Mouse (Mus musculus) adrenal gland, postnatal 14 days (tissue): ENCODE measurements around the gene Tmem179. TPM values are rescaled to one million over a fixed set of nuclear protein-coding genes. Genes with fewer than 3 reads are reported as not detected.

Experiments used
- DNase-seq: peaks from one replicate; pipeline ENCODE4 v3.0.0; 2021; ENCODE audit warnings: mixed read lengths
- total RNA-seq: library from RNA; stranded (reverse); gene quantifications from 2 replicates; pipeline ENCODE4 v1.2.3, GENCODE M21; 2021

Tmem179 gene
- total RNA-seq, 1 experiment from 2014 or later: 3.9 TPM

DNA sequence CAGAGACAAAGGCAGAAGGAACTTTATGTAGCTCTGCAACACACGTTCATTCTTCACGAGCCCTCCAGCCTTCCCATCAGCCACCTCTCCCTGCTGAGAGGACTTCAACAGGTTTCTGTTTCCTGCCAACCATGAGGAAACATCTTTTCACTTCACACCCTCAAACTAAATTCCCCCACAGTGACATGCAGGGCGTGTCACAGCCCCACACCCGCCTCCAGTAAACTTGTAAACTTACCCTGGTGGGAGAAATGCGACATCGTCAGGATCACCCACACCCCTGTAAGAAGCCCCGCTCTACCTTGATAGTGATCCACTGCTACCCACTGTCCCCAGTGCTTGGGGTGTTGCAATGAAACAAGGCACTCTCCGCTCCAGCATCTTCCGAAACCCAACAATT is 21.8 kb upstream of the Tmem179 start:
- DNase-seq: no peak

- DNase-seq: no peak
Measured at GRCm38 (mm10) chr12:112537233-112537632, 20.7 kb upstream of the Tmem179 start.

- no peak for DNase-seq
Measured at GRCm38 (mm10) chr12:112533758-112534157, 17.2 kb upstream of the Tmem179 start.

GRCm38 (mm10) chr12:112518105-112518504 is 1.6 kb upstream of the Tmem179 start:
- DNase-seq: no peak

DNA sequence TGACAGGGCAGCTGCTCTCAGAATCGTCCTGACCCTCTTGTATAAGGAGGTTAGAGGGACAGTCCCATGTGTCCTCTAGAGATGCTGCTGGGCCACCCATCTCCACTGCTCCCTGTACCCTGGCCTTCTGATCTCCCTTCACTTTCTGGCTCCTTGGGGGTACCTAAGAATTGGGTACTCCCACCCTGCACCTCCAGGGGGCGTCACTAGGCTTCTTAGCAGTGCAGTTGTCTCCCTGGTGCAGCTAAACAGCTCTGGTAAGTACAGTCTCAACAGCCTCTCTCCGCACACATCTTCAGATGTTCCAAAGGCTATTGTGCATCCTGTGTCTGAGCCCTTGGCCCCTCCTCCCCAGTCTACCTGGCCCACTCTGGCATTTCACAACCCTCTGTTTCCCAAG is 1.6 kb downstream of the Tmem179 start:
- no peak for DNase-seq

DNA sequence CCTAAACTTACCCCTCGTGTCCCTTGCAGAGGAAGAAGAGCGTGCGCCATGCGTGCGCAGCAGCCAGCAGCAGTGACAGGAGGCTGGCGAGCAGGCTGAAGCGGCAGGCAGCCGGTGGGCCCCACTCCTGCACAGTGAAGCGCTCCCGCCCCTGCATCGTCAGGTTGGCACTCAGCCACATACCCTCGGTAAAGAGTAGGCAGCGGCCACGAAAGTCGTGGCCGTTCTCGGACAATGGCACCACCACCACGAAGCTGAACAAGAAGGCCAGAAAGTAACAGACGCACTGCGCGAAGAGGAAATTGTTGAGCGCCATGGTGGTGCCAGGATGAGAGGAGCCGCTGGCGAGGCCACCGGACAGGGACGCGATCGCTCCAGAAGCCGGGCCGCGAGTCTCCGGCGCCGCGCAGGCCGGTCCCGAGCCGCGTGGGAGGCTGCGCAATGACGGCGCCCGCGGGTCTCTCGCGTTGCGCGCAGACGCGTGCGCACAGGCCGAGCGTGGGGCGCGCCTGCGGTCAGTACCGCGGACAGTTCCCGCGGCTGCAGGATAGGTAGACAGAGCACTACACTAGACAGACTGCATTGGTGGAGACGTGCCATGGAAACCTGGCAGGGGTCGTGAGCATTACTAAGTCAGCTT is 5.7 kb downstream of the Tmem179 start:
- peak; percentile 79 for DNase-seq

DNA sequence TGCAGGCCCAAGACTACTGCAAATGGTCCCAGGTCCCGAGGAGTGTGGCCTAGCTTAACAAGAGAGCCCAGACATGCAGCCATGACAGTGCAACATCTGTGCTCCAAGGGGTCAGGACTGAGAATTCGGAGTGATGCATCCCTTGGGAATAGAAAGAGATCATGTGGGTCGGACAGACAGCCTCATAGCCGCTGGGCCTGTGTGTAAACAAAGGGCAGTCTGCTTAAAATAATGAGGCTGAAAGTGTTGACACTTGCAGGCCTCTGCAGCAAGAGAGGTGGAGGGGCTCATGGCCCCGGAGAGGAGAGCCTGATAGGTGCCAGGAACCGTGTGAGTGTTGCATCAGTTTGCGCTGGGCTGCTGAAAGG is 6.2 kb downstream of the Tmem179 start:
- no peak for DNase-seq

DNA sequence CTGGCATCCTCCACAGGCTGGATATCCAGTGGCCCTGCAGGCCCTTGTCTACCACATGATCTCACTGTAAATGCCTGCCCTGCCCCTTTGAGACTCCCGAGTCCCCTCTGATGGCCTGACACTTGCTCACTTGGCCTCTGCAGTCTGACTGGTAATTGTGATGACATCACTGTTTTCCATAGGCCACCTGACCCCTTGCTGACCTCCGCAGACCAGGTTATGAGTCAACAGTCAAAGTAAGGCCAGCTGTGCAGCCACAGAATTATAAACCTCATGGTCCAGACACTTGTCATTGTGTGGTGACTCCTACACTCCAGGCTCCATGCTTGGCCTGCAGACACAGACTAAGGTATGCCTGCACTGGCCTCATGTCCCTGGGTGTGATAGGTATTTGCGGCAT is 8.6 kb downstream of the Tmem179 start:
- DNase-seq: no peak

DNA sequence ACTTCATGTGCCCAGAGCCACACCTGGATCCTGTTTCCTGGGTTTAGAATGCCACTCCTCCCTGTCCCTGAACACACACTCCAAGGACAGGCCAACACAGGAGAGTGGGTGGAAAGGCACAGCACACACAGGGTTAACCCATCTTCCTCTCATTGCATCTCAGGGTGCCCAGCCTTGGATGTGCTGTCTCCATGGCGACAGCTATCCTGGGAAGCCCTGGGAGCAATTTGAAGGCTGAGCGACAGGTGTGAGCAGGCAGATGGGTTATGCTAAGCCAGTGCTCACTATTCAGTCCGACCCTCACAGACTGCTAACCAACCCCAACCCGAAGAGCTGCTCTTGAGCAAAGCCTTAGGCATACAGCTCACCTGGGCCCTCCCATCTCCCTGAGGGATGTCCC is 9.3 kb downstream of the Tmem179 start:
- DNase-seq: no peak

DNA sequence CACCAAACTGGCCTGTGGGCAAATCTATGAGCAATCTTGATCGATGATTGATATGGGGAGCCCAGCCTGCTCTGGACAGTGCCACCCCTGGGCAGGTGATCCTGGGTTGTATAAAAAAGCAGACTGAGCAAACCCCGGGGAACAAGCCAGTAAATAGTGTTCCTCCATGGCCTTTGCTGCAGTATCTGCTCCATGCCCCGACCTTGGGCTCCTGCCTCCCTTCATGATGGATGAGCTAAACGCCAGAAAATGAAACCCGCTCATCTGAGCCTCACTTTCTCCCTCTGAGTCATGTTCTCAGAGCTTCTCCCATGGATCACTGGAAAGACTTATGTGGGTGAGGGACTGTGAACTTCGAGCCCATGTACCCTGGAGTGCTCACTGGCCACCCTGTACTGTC is 10.3 kb downstream of the Tmem179 start:
- peak; percentile 75 for DNase-seq

GRCm38 (mm10) chr12:112503003-112503771 is 13.4 kb downstream of the Tmem179 start:
- DNase-seq: no peak

GRCm38 (mm10) chr12:112498683-112499082 is 17.9 kb downstream of the Tmem179 start:
- peak; percentile 60 for DNase-seq

GRCm38 (mm10) chr12:112497731-112498130 is 18.8 kb downstream of the Tmem179 start:
- no peak for DNase-seq

- DNase-seq: peak; percentile 73
Measured at GRCm38 (mm10) chr12:112496136-112496535, 20.4 kb downstream of the Tmem179 start.

DNA sequence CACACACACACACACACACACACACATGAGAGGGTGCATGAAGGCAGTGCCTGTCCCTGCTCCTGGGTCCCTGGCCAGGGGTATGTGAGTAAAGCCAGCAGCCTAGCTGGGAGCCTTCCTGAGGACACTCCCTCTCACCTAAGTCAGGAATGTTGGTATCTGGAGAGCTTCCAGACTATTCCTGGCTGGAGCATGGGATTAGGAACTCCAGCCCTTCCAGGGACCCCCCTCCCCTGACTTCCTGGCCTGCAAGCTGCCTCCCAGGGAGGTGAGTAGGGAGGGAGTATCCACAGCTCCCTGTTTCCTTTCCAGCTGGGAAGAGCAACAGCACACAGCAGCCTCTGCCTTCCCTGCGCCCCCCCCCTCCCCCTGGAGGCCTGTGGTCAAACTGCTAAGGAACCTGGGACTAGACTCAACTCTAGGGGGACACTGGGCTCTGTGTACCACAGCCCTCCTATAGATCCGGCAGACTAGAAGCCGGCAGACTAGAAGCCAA is 26.1 kb downstream of the Tmem179 start:
- DNase-seq: peak; percentile 77

DNA sequence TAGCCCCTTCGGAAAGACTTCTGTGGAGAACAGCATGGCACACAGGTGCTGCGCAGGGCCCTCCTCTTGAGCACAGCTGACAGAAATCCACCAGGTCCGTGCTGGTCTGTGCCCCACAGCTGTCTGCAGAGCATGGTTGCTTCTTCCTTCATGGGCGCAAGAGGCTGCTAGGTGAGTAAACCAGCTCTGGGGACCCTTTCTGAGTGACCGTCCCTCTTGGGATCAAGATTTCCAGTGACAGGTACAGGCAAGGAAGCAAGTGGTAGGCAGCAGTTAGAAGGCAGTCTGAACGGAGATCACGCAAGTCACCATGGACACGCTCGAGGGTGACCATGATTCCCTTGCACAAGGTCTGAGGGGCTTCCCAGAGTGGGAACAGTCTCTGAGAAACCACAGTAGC is 27.0 kb downstream of the Tmem179 start:
- DNase-seq: no peak

DNA sequence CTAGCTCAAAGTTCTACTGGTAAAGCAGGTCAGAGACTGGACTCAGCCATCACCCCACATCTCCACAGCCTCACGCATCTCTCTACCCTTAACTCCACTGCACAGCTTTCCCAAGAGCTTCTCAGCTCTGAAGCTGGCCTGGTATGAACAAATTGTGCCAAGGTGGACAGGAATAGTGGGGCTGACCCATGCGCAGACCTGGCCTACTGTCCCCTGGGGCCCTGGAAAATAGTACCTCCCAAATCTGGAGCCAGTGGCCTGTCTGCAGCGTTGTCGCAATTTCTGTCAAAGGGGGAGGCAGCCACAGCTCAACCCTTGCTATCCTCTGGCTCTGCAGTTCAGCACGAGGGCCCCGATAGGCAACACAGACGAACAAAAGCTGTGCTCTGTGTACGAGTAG is 27.4 kb downstream of the Tmem179 start, which contains the start of gene A530016L24Rik:
Gene A530016L24Rik, plus strand, starts transcription at position 315 of the 400 bp plus-strand sequence.
- DNase-seq: peak; percentile 71

DNA sequence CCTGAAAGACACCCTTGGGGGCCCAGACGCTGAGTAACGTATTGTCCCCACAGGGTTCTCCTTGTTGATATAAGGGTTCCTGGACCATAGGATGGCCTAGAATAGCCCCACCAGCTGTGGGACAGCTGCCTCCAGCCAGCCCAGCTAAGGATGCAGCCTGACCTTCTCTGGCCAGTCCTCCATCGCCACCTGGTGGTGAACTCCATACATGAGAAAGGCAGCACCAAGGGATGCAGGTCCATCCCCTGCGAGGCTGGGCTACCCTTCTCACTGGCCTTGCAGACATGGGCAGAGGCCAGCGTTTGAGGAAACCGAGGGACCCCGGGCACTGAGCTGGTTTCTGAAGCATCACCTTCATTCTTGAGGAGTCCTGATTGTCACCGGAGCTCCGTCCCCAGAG is 42.8 kb downstream of the Tmem179 start:
- DNase-seq: peak; percentile 92

GRCm38 (mm10) chr12:112470216-112470615 is 46.3 kb downstream of the Tmem179 start:
- DNase-seq: no peak

GRCm38 (mm10) chr12:112469393-112469792 is 47.2 kb downstream of the Tmem179 start:
- DNase-seq: no peak

- DNase-seq: no peak
Measured at GRCm38 (mm10) chr12:112467387-112467786, 49.2 kb downstream of the Tmem179 start.

GRCm38 (mm10) chr12:112465928-112466327 is 50.6 kb downstream of the Tmem179 start:
- DNase-seq: no peak

- DNase-seq: no peak
Measured at GRCm38 (mm10) chr12:112464516-112464915, 52.0 kb downstream of the Tmem179 start.
